Mouse (Mus musculus) G1E (cell line): ENCODE data around the gene Gpr37l1. TPM values are rescaled to one million over a fixed set of nuclear protein-coding genes. Genes with fewer than 3 reads are reported as not detected.
A peak's percentile ranks its signal among the peaks of the same experiment; 100 is the strongest.

Experiments used
- ATAC-seq: 2 replicates; pipeline ENCODE4 v1.8.0; 2016; ENCODE audit warnings: mild to moderate bottlenecking; ENCODE audit not compliant: insufficient number of reproducible peaks, poor library complexity, low FRiP score, severe bottlenecking; ENCODE audit errors: extremely low read depth
- DNase-seq: peaks from one replicate; pipeline ENCODE4 v3.0.0; 2012; ENCODE audit warnings: low spot score
- H3K27me3 ChIP-seq: 2 replicates; pipeline ENCODE4 v1.6.1; 2012; ENCODE audit warnings: mild to moderate bottlenecking, low read length, inconsistent platforms; ENCODE audit not compliant: insufficient read depth
- H3K36me3 ChIP-seq: replicated peaks from 2 replicates; pipeline ENCODE3; 2012; ENCODE audit warnings: mild to moderate bottlenecking, inconsistent platforms
- H3K4me1 ChIP-seq: 2 replicates; pipeline ENCODE4 v1.6.1; 2012; ENCODE audit warnings: low read depth, low read length, inconsistent platforms, mixed read lengths; ENCODE audit not compliant: insufficient read depth
- H3K4me3 ChIP-seq: 2 replicates; pipeline ENCODE4 v1.5.1; 2012; ENCODE audit warnings: low read depth, mild to moderate bottlenecking, inconsistent platforms, low read length, moderate library complexity, mixed read lengths
- H3K9me3 ChIP-seq: replicated peaks from 2 replicates; pipeline ENCODE4 v1.6.1; 2012; ENCODE audit warnings: inconsistent platforms
- CTCF ChIP-seq: IDR thresholded peaks from 2 replicates; pipeline ENCODE4 v1.5.1; 2012; ENCODE audit warnings: low read depth, low read length, inconsistent platforms, mixed read lengths
- GATA1 ChIP-seq: IDR thresholded peaks from 2 replicates; pipeline ENCODE4 v1.6.1; 2012; ENCODE audit warnings: borderline replicate concordance, low read length, inconsistent platforms, mixed read lengths
- GATA2 ChIP-seq: IDR thresholded peaks from 2 replicates; pipeline ENCODE4 v1.6.1; 2012; ENCODE audit warnings: low read depth, low read length, inconsistent platforms, borderline replicate concordance
- POLR2AphosphoS5 ChIP-seq: IDR thresholded peaks from 2 replicates; pipeline ENCODE4 v1.6.1; 2012; ENCODE audit warnings: low read depth, low read length, inconsistent platforms; ENCODE audit not compliant: insufficient replicate concordance
- TAL1 ChIP-seq: conservative IDR thresholded peaks from 2 replicates; pipeline ENCODE4 v1.6.1; 2012; ENCODE audit warnings: low read depth, low read length, inconsistent platforms, mixed read lengths
- polyA plus RNA-seq: library from polyadenylated mRNA; stranded (reverse); fragments of >175 nt; gene quantifications from 2 replicates; pipeline ENCODE4 v1.2.3, GENCODE M21; 2012
- total RNA-seq, 2 experiments: library from RNA; stranded (forward) in 1 of 2; stranded (reverse) in 1 of 2; fragments of 200-1000 nt in 1 of 2; fragments of >200 nt in 1 of 2; fragmentation: Nextera tagmentation in 1 of 2; gene quantifications; 2 replicates each; pipeline ENCODE4 v1.2.3; 2014 to 2017

Gene Gpr37l1
- total and polyA plus RNA-seq, 3 experiments: 0.05 TPM; not detected in 2

- H3K9me3 ChIP-seq: no peaks in the 10 kb centered on the region
- no peaks in the 10 kb centered on the region for H3K27me3 ChIP-seq
- peak overlapping the region; percentile 90 for H3K4me3 ChIP-seq
- peak; percentile 87 for ATAC-seq
- no peak for TF ChIP-seq GATA2
- no peak for TF ChIP-seq GATA1
- peak; percentile 83; the same call in 1 of the 2 replicates for TF ChIP-seq POLR2AphosphoS5
- peak; percentile 89 for DNase-seq
- peaks cover 76% of the 10 kb centered on the region for H3K36me3 ChIP-seq
- H3K4me1 ChIP-seq: peaks cover 70% of the 10 kb centered on the region
Measured at GRCm38 (mm10) chr1:135146946-135147701, 20.4 kb downstream of the Gpr37l1 start.

GRCm38 (mm10) chr1:135146077-135146945 is 21.2 kb downstream of the Gpr37l1 start, which contains the start of gene Arl8a:
Gene Arl8a, plus strand, starts transcription at chr1:135146824.
- TF ChIP-seq GATA2 (no peak), POLR2AphosphoS5 (peak; percentile 84; the same call in 1 of the 2 replicates)
- Histone ChIP-seq H3K4me1 (peaks cover 75% of the 10 kb centered on the region), H3K36me3 (peaks cover 76% of the 10 kb centered on the region), H3K9me3 (no peaks in the 10 kb centered on the region), H3K4me3 (peak within 1 kb of the TSS; percentile 90), H3K27me3 (no peaks in the 10 kb centered on the region)
- DNase-seq: peak; percentile 80
- ATAC-seq: no peak

- no peak for DNase-seq
- Histone ChIP-seq H3K4me3 (no peak overlapping the region), H3K27me3 (no peaks in the 10 kb centered on the region; the same call in 1 of the 2 replicates), H3K4me1 (peaks cover 78% of the 10 kb centered on the region), H3K36me3 (peaks cover 80% of the 10 kb centered on the region), H3K9me3 (no peaks in the 10 kb centered on the region)
- no peak for ATAC-seq
- TF ChIP-seq POLR2AphosphoS5: no peak
- TF ChIP-seq GATA1: no peak
- no peak for TF ChIP-seq TAL1
- no peak for TF ChIP-seq CTCF
- no peak for TF ChIP-seq GATA2
Measured at GRCm38 (mm10) chr1:135143940-135144339, 23.5 kb downstream of the Gpr37l1 start.

GRCm38 (mm10) chr1:135142452-135142851 is 25.0 kb downstream of the Gpr37l1 start:
- Histone ChIP-seq H3K36me3 (peaks cover 85% of the 10 kb centered on the region), H3K9me3 (no peaks in the 10 kb centered on the region), H3K4me3 (no peak overlapping the region), H3K27me3 (no peaks in the 10 kb centered on the region; the same call in 1 of the 2 replicates), H3K4me1 (peaks cover 79% of the 10 kb centered on the region)
- DNase-seq (no peak), ATAC-seq (no peak)
- TF ChIP-seq CTCF (no peak), GATA1 (no peak), GATA2 (no peak)

- Histone ChIP-seq H3K36me3 (peaks cover 98% of the 10 kb centered on the region), H3K9me3 (no peaks in the 10 kb centered on the region), H3K27me3 (no peaks in the 10 kb centered on the region; the same call in 1 of the 2 replicates), H3K4me1 (peaks cover 88% of the 10 kb centered on the region), H3K4me3 (no peak overlapping the region)
- 0 out of 2 replicates have a peak, but pooled peaks have one; percentile 44 for ATAC-seq
- no peak for TF ChIP-seq CTCF
- no peak for TF ChIP-seq POLR2AphosphoS5
- no peak for TF ChIP-seq GATA2
- TF ChIP-seq TAL1: no peak
- TF ChIP-seq GATA1: no peak
- peak; percentile 62 for DNase-seq
Measured at GRCm38 (mm10) chr1:135139906-135140305, 27.6 kb downstream of the Gpr37l1 start.

- Histone ChIP-seq H3K4me1 (peaks cover 91% of the 10 kb centered on the region), H3K4me3 (no peak overlapping the region; the same call in 1 of the 2 replicates), H3K27me3 (no peaks in the 10 kb centered on the region; the same call in 1 of the 2 replicates), H3K9me3 (no peaks in the 10 kb centered on the region), H3K36me3 (peaks cover 82% of the 10 kb centered on the region)
- TF ChIP-seq CTCF (peak; percentile 99), TAL1 (no peak), POLR2AphosphoS5 (no peak; the same call in 1 of the 2 replicates)
- DNase-seq (peak; percentile 69), ATAC-seq (no peak)
Measured at GRCm38 (mm10) chr1:135136500-135136899, 31.0 kb downstream of the Gpr37l1 start.
